Mouse (Mus musculus) bone marrow macrophage, adult 2 months (primary cell): ENCODE results near the gene Rmi2.

Experiments used
- CTCF ChIP-seq: IDR thresholded peaks from 2 replicates; pipeline ENCODE4 v1.5.1; 2012; ENCODE audit warnings: low read depth, mild to moderate bottlenecking, low read length, moderate library complexity
- POLR2A ChIP-seq: IDR thresholded peaks from 2 replicates; pipeline ENCODE4 v1.6.1; 2012; ENCODE audit warnings: mild to moderate bottlenecking, low read depth, low read length, borderline replicate concordance

DNA sequence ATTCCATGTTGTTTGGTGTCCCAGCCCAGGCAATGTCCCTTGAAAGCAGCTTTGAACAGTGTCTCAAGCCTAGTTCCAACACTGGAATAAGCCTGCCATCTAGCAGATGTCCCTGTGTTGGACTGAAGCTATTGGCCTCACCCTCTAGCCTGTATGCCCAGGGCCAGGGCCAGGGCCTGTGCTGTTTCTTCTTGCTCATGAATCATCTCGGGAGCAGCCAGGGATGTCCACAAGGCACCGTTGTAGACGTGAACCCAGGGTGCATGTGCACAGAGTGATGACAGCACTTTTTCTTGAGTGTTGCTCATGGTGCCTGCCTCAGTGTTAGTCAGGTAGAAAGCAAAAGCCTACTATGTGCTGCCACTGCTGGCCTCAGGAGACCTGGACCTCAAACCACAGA, 2.4 kb downstream of the Rmi2 start:
- TF ChIP-seq CTCF (no peak), POLR2A (no peak)
